Mouse (Mus musculus): ENCODE measurements around the gene Trim14.

The Trim14 gene

GRCm38 (mm10) chr4:46485696-46486417 lies 50.1 kb downstream of the Trim14 start:
- no peak for DNase-seq (ENCODE audit: low read depth, low spot score)

GRCm38 (mm10) chr4:46479081-46479480 lies 56.9 kb downstream of the Trim14 start:
- DNase-seq (ENCODE audit: low read depth, low spot score) = no peak

- no peak for DNase-seq (ENCODE audit: low read depth, low spot score)
Measured at GRCm38 (mm10) chr4:46475101-46475500, 60.8 kb downstream of the Trim14 start.

DNA sequence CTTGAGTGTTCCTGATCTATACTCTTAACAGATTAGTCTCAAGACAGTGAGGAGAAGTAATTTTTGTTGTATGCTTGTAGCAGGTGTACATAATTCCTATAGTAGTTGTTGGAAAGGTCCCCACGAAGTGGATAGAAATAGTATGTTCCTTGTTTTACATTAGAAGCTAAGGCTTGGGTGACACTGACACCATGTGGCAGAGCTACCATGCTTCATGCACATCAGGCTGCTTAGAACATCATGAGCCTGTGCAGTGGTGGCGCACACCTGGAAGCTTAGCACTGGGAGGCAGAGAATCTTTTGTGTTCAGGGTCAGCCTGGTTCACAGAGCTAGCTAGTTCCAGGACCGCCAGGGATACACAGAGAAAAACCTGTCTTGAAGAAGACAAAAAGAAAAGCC lies 70.2 kb downstream of the Trim14 start:
- DNase-seq (ENCODE audit: low read depth, low spot score) = no peak

GRCm38 (mm10) chr4:46463130-46463830 lies 72.7 kb downstream of the Trim14 start:
- peak; percentile 29 for DNase-seq (ENCODE audit: low read depth, low spot score)

- no peak for DNase-seq (ENCODE audit: low read depth, low spot score)
Measured at GRCm38 (mm10) chr4:46458411-46458810, 77.5 kb downstream of the Trim14 start.

- no peak for DNase-seq (ENCODE audit: low read depth, low spot score)
Measured at GRCm38 (mm10) chr4:46457186-46457585, 78.8 kb downstream of the Trim14 start.

- DNase-seq (ENCODE audit: low read depth, low spot score) = no peak
Measured at GRCm38 (mm10) chr4:46456762-46457161, 79.2 kb downstream of the Trim14 start.

- no peak for DNase-seq (ENCODE audit: low read depth, low spot score)
Measured at GRCm38 (mm10) chr4:46454097-46454864, 81.7 kb downstream of the Trim14 start.

DNA sequence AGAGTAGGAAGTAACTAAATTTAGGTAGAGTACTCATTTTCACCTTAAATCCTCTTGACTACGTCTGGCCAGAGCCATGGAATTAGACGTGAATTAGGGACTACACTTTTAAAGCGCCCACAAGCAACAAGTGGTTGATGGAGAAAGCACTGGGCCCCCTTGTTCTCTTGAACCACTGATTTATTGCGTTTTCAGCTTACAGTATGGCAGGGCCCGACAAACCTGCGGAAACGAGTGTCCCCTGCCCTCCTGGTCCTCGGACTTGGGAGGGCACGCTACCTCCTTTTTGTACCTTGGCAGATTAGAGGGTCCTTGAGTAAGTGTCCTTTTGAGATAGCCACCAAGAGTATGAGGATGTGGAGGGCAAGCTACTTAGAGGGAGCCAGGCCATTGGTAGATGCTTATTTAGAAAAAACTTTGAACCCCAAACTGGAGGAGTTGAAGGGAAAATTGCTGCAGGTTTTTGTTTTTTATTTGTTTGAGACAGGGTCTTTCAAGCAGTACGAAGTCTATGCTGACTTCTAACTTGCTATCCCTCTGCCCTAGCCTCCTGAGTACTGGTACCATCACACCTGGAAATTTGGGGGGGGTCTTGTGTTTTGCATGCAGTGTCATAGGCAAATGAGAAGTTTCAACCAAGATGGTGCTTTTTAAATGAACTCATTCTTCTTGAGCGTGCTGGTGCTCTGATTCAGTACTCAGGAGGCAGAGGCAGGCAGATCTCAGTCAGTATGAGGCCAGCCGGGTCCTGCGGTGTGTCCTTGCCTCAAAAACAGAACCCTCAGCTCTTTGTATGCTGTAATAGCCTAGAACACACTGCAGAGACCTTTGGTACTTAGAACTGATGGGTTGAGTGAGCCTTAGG lies 82.9 kb downstream of the Trim14 start:
- DNase-seq (ENCODE audit: low read depth, low spot score) = no peak

- DNase-seq (ENCODE audit: low read depth, low spot score) = peak; percentile 25
Measured at GRCm38 (mm10) chr4:46452481-46452850, 83.5 kb downstream of the Trim14 start.

DNA sequence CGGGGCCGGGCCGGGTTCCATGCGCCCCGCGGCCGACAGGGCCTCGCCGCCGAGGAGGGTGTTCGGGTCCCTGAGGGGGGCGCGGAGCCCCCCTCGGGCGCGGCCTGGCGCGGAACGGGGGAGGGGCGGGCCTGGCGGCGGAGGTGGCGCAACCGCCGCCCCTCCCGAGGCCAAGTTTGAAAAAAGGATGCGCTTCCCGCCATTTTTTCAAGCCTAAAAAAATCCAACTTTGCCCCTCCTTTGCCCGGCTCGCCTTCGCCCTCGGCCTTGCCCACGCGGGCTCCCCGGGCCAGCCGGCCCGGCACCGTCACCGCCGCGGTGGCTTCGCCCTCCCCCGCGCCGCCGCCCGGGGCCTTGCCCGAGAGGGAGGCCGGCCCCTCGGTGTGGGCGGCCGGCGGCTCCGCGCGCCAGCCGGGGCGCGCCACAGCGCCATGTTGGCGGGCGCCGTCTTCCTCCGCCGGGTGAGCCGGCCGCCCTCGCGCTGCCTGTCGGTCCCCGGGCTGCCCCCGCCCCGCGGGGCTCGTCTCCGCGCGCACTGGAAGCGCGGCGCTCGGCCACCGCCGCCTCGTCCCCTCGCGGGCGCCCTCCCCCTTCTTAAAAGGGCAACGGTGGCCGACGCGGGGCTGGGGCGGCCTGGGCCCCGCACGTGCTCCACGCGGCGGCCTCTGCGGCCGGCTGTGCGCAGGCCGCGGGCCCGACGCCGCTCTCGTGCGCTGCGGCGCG lies 84.0 kb downstream of the Trim14 start:
- peak; percentile 82 for DNase-seq (ENCODE audit: low read depth, low spot score)

DNA sequence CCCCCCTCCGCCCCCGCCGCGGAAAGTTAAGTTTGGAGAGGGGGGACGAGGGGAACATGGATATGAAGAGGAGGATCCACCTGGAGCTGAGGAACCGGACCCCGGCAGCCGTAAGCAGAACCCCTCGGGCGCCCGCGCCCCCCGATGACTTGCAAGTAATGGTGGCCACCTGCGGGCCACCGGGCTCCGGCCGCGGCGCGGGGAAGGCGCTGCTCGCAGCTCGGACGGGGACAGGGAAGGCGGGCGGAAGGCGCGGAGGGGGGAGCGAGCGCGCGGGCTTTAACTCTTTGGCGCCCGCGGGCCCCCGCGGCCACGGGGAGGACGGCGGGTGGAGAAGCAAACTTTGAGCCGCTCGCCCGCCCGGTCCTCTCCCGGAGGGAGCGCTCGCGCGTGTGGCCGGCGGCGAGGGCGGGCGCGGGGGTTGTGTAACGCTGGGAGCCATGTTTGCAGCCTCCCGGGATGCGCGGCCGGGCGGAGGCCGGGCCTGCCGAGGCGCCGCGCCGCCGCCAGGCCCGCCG lies 84.6 kb downstream of the Trim14 start:
- DNase-seq (ENCODE audit: low read depth, low spot score) = peak; percentile 37

DNA sequence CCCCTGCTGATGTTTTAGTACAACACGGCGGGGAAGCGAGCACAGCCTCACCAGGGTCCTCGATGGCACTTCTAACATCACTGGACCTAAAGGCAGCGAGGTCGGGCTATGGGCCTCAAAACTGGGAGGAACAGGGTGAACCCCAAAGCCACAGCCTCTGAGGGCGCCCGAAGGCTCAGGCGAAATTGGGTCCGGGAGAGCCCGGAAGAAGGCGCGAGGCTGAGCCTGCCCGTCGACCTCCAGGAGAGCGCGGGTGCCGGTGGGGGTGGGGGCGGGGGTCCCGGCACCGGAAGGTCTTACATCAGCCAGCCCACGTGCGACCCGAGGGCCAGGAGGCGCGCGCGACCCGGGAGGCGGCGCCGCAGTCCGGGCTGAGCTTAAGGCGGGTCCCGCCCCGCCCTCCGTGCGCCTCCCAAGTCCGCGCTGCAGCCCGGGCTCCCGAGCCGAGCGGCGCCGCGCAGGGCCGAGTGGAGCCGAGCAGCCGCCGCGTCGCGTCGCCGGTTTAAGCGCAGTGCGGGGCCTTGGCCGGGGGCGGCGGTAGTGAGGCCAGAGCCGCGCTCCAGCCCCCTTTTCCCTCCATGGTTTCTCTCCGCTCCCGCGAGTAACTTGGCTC lies 85.3 kb downstream of the Trim14 start, which contains the start of gene Anp32b:
Gene Anp32b (plus strand): TSS at position 384 of the 613 bp plus-strand sequence.
- DNase-seq (ENCODE audit: low read depth, low spot score) = peak; percentile 85

- DNase-seq (ENCODE audit: low read depth, low spot score) = no peak
Measured at GRCm38 (mm10) chr4:46450020-46450518, 85.9 kb downstream of the Trim14 start.

GRCm38 (mm10) chr4:46448886-46449285 lies 87.1 kb downstream of the Trim14 start:
- no peak for DNase-seq (ENCODE audit: low read depth, low spot score)

DNA sequence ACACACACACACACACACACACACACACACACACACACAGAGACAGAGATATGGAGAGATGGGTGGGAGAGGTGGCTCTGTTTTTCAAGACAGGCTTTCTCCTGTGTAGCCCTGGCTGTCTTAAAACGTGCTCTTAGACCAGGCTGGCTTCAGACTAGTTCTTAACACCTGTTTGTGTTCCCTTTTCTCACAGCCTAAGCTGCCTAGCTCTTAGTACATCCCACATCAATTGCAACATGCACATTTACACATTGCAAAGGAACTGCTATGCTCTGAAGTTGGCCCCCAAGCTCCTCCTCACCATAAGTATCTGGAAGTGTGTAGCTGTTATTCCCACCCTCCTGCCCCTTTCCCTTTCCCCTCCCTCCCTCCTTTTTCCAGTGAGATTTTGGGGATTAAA lies 88.5 kb downstream of the Trim14 start:
- no peak for DNase-seq (ENCODE audit: low read depth, low spot score)

GRCm38 (mm10) chr4:46445237-46445945 lies 90.5 kb downstream of the Trim14 start:
- DNase-seq (ENCODE audit: low read depth, low spot score) = no peak
